Mouse (Mus musculus) embryonic facial prominence, embryonic 14.5 days (tissue): Measurements from ENCODE around the gene Wnt2b. TPM values are rescaled to one million over a fixed set of nuclear protein-coding genes. Genes with fewer than 3 reads are reported as not detected.

Source experiments
- ATAC-seq: fragments of 200-750 bp; cut with Nextera tagmentation; 2 replicates; pipeline ENCODE4 v1.8.0; 2017; ENCODE audit warnings: low read depth, moderate number of reproducible peaks, moderate TSS enrichment
- DNase-seq: peaks from one replicate; pipeline ENCODE4 v3.0.0-alpha.2; 2015; ENCODE audit warnings: low spot score
- H3K27ac ChIP-seq: fragments of 300-500 bp; sonication (generic); replicated peaks from 2 replicates; pipeline ENCODE4 v1.5.1; 2014; ENCODE audit warnings: low read depth, mild to moderate bottlenecking, low read length, moderate library complexity
- H3K27me3 ChIP-seq: fragments of 300-500 bp; sonication (generic); replicated peaks from 2 replicates; pipeline ENCODE4 v1.6.1; 2014; ENCODE audit warnings: low read length; ENCODE audit not compliant: control insufficient read depth, insufficient read depth
- H3K36me3 ChIP-seq: fragments of 300-500 bp; sonication (generic); 2 replicates; pipeline ENCODE4 v1.6.1; 2014; ENCODE audit warnings: low read length, mixed read lengths; ENCODE audit not compliant: control insufficient read depth, insufficient read depth
- H3K4me1 ChIP-seq: fragments of 300-500 bp; sonication (generic); 2 replicates; pipeline ENCODE4 v1.6.1; 2014; ENCODE audit warnings: antibody characterized with exemption, low read length; ENCODE audit not compliant: control insufficient read depth, insufficient read depth
- H3K4me2 ChIP-seq: fragments of 300-500 bp; sonication (generic); 2 replicates; pipeline ENCODE4 v1.6.1; 2014; ENCODE audit warnings: low read depth, mild to moderate bottlenecking, low read length, moderate library complexity, mixed read lengths
- H3K4me3 ChIP-seq: fragments of 300-500 bp; sonication (generic); 2 replicates; pipeline ENCODE4 v1.5.1; 2014; ENCODE audit warnings: low read depth, mild to moderate bottlenecking, low read length
- H3K9ac ChIP-seq: fragments of 300-500 bp; sonication (generic); 2 replicates; pipeline ENCODE4 v1.6.1; 2014; ENCODE audit warnings: low read depth, mild to moderate bottlenecking, low read length, moderate library complexity, mixed read lengths
- H3K9me3 ChIP-seq: fragments of 300-500 bp; sonication (generic); 2 replicates; pipeline ENCODE4 v1.6.1; 2016; ENCODE audit warnings: low read length; ENCODE audit not compliant: control insufficient read depth
- WGBS: fragments of 180-500 bp; shearing (Covaris S2); extraction: QIAGEN DNeasy Blood & Tissue Kit; methylation state at CpG from one replicate; pipeline ENCODE4 v1.1.7; 2014; 5-methylcytosine and 5-hydroxymethylcytosine counted together
- polyA plus RNA-seq: library from polyadenylated mRNA; unstranded; fragments of >200 nt; fragmentation: Nextera tagmentation; extraction: Ambion mirVana; gene quantifications from 2 replicates; pipeline ENCODE4 v1.2.1, GENCODE M21; 2014

Gene Wnt2b
- polyA plus RNA-seq, 1 experiment from 2014 or later: 1.3 TPM

DNA sequence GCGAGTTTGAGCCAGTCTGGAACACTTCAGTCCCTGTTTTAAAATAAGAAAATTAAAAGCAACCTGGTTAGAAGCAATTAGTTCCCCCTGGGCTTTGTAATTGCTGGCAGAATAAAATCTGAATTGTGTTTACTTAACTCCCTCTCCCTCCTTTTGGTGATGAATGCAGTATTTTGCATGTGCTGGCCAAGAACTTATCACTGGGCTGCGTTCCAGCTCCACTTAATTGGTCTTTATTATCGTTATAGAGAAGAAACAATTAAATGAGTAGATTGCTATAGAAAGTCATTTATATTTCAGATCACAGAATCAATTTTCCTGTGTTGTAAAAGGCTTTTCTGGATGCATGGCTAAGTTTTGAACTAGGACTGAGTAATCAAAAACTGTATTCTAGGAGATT is 65.6 kb downstream of the Wnt2b start:
- no peak overlapping the region for H3K27ac ChIP-seq
- ATAC-seq (no peak), DNase-seq (no peak)
- no peak overlapping the region for H3K4me2 ChIP-seq
- H3K36me3 ChIP-seq: peaks cover 72% of the 10 kb centered on the region
- H3K4me1 ChIP-seq: no peaks in the 10 kb centered on the region
- H3K9ac ChIP-seq: no peak overlapping the region
- H3K27me3 ChIP-seq: no peaks in the 10 kb centered on the region
- 76% methylated on average over 3 of the region's 3 CpGs for WGBS
- no peaks in the 10 kb centered on the region for H3K9me3 ChIP-seq
- no peak overlapping the region for H3K4me3 ChIP-seq

Other genes with a start within 250 kb of the Wnt2b start
- gene Ppm1j, start 180.9 kb downstream of the Wnt2b start, polyA plus RNA-seq: 3.4 and 3.7 TPM in 2 replicates
- 0.24 and 0.68 TPM in 2 replicates for gene Fam19a3, start 180.1 kb downstream of the Wnt2b start, polyA plus RNA-seq
- gene Rhoc, start 173.5 kb downstream of the Wnt2b start, polyA plus RNA-seq: 183 and 198 TPM in 2 replicates
- gene Mov10, start 143.4 kb downstream of the Wnt2b start, polyA plus RNA-seq: 38.1 and 44.6 TPM in 2 replicates
- 32.8 and 35.3 TPM in 2 replicates for gene St7l, start 97.9 kb downstream of the Wnt2b start, polyA plus RNA-seq
- gene Capza1, start 97.4 kb downstream of the Wnt2b start, polyA plus RNA-seq: 192 and 219 TPM in 2 replicates
- 27.4 and 29.4 TPM in 2 replicates for gene Cttnbp2nl, start 91.2 kb upstream of the Wnt2b start, polyA plus RNA-seq
- not detected in 2 replicates for gene 4930564D02Rik, start 104.9 kb upstream of the Wnt2b start, polyA plus RNA-seq